9 mouse cellular contexts compared by ENCODE assay signal in genomic region chr1:33739302-33739701, GRCm38 (mm10). TPM values are rescaled to one million over a fixed set of nuclear protein-coding genes. Genes with fewer than 3 reads are reported as not detected.
DNase-seq lines count a peak whose midpoint lies in the region; ATAC-seq and TF ChIP-seq lines count a peak whose summit lies in the region.
"Had no signal": no experiment of that assay in that cellular context is flagged by ENCODE, and none has a peak within 500 bp of the region (broad histone marks: within the 10 kb centered on the region; RNA-seq: fewer than 3 reads in every experiment).

No protein-coding gene starts in this region.

- DNase-seq in G1E (ENCODE audit: low spot score) = peak; percentile 73
- DNase-seq in c-Kit-positive CD71-negative TER-119-negative erythroid progenitor cells, embryonic 14.5 days (ENCODE audit: low read depth) = peak; percentile 59
- peak; percentile 80 to 89 for DNase-seq in layer of hippocampus, postnatal 14 days (ENCODE audit: low spot score in 2 of 2)
- peak; percentile 92 for DNase-seq in lung, postnatal 14 days
- DNase-seq in retina, postnatal 1 day = peak; percentile 85
- peak; percentile 44 for DNase-seq in urinary bladder, postnatal 10 days (ENCODE audit: low spot score)

- no peak overlapping the region for H3K4me2 ChIP-seq in forebrain, embryonic 12.5 days
- no peak overlapping the region for H3K4me2 ChIP-seq in hindbrain, embryonic 12.5 days (replicated peaks)

- H3K36me3 ChIP-seq in G1E (replicated peaks) = peaks cover 19% of the 10 kb centered on the region
- peaks cover 63% of the 10 kb centered on the region for H3K36me3 ChIP-seq in forebrain, embryonic 12.5 days (replicated peaks)
- peaks cover 58% of the 10 kb centered on the region for H3K36me3 ChIP-seq in hindbrain, embryonic 12.5 days

- no peak overlapping the region for H3K9ac ChIP-seq in forebrain, embryonic 12.5 days
- H3K9ac ChIP-seq in hindbrain, embryonic 12.5 days = no peak overlapping the region

- H3K27me3 ChIP-seq in G1E (ENCODE audit: insufficient read depth, low read length) = peaks cover 4% of the 10 kb centered on the region
- no peaks in the 10 kb centered on the region for H3K27me3 ChIP-seq in forebrain, embryonic 12.5 days
- H3K27me3 ChIP-seq in hindbrain, embryonic 12.5 days = no peaks in the 10 kb centered on the region

- H3K4me3 ChIP-seq in G1E (ENCODE audit: low read depth, low read length) = peak overlapping the region; percentile 24; the same call in 1 of the 2 replicates
- H3K4me3 ChIP-seq in forebrain, embryonic 12.5 days (replicated peaks) = no peak overlapping the region
- H3K4me3 ChIP-seq in hindbrain, embryonic 12.5 days = no peak overlapping the region

- H3K4me1 ChIP-seq in G1E (ENCODE audit: insufficient read depth, low read depth, low read length) = peaks cover 16% of the 10 kb centered on the region
- no peaks in the 10 kb centered on the region for H3K4me1 ChIP-seq in forebrain, embryonic 12.5 days
- H3K4me1 ChIP-seq in hindbrain, embryonic 12.5 days = no peaks in the 10 kb centered on the region

- WGBS in forebrain, embryonic 12.5 days = 35% methylated on average over 12 of the region's 12 CpGs
- 37% methylated on average over 12 of the region's 12 CpGs for WGBS in hindbrain, embryonic 12.5 days

- no peak overlapping the region for H3K27ac ChIP-seq in forebrain, embryonic 12.5 days
- H3K27ac ChIP-seq in hindbrain, embryonic 12.5 days = no peak overlapping the region
- H3K27ac ChIP-seq: macrophage had no signal

- H3K9me3 ChIP-seq in G1E (replicated peaks) = no peaks in the 10 kb centered on the region
- no peaks in the 10 kb centered on the region for H3K9me3 ChIP-seq in forebrain, embryonic 12.5 days
- no peaks in the 10 kb centered on the region for H3K9me3 ChIP-seq in hindbrain, embryonic 12.5 days (replicated peaks)

- peak; percentile 69 for ATAC-seq in G1E (ENCODE audit: extremely low read depth, insufficient number of reproducible peaks, low FRiP score, poor library complexity, severe bottlenecking)
- peak; percentile 80 for ATAC-seq in forebrain, embryonic 12.5 days (ENCODE audit: low FRiP score)
- ATAC-seq in hindbrain, embryonic 12.5 days (ENCODE audit: low FRiP score) = peak; percentile 90

- peak; percentile 97 for TF ChIP-seq CTCF in G1E (IDR thresholded peaks at IDR 0.05; ENCODE audit: low read depth, low read length)

RNA-seq across cellular contexts. Expression of gene Bag2, which starts 18.3 kb away (rescaled TPM):
- total RNA-seq in G1E (2014; fragmentation: Nextera tagmentation) (110 and 115 TPM in 2 replicates), G1E (2017) (59.6 and 63.0 TPM in 2 replicates)
- polyA plus RNA-seq in G1E (2012) = 60.2 and 66.7 TPM in 2 replicates
- polyA plus RNA-seq in forebrain, embryonic 12.5 days (2016; fragmentation: Nextera tagmentation; extraction: Ambion mirVana) = 28.3 and 29.0 TPM in 2 replicates
- polyA plus RNA-seq in hindbrain, embryonic 12.5 days (2016; fragmentation: Nextera tagmentation; extraction: Ambion mirVana) = 19.7 and 24.9 TPM in 2 replicates
- total RNA-seq in layer of hippocampus, postnatal 14 days (2021) = 10 to 100 TPM; 10.1 to 15.1 TPM

RNA-seq across cellular contexts. Expression of gene Rab23, which starts 19.6 kb away (rescaled TPM):
- not detected in 2 replicates for total RNA-seq in G1E (2014; fragmentation: Nextera tagmentation)
- total RNA-seq in G1E (2017) = 0.27 and 0.35 TPM in 2 replicates
- polyA plus RNA-seq in G1E (2012) = not detected in 2 replicates
- 30.7 and 32.3 TPM in 2 replicates for polyA plus RNA-seq in forebrain, embryonic 12.5 days (2016; fragmentation: Nextera tagmentation; extraction: Ambion mirVana)
- polyA plus RNA-seq in hindbrain, embryonic 12.5 days (2016; fragmentation: Nextera tagmentation; extraction: Ambion mirVana) = 31.0 and 31.2 TPM in 2 replicates
- total RNA-seq in layer of hippocampus, postnatal 14 days (2021) = 10 to 100 TPM; 24.7 to 26.6 TPM

Comparison
In these comparisons a context has a peak if more than half of its experiments do, and no peak if none do; other contexts are left out.
1. RNA of gene Rab23, which starts 19.6 kb away (polyA plus RNA-seq): 30.7 to 32.3 TPM in forebrain, embryonic 12.5 days and 31.0 to 31.2 TPM in hindbrain, embryonic 12.5 days; not detected in G1E; every median in the first group is over 10 times any median in the second.
2. Peak in every context shown above with its lines, with median percentiles within 50 percentile points of each other: ATAC-seq and DNase-seq.